Mouse (Mus musculus): ENCODE data around the gene Armc12. TPM values are rescaled to one million over a fixed set of nuclear protein-coding genes. Genes with fewer than 3 reads are reported as not detected.
"Not testable (repeated sequence)": the region's sequence is repeated elsewhere in the genome, so short reads cannot be mapped to it uniquely, and the experiment has no call there.

Armc12 gene
- polyA plus RNA-seq, 1 experiment, result not detected

DNA sequence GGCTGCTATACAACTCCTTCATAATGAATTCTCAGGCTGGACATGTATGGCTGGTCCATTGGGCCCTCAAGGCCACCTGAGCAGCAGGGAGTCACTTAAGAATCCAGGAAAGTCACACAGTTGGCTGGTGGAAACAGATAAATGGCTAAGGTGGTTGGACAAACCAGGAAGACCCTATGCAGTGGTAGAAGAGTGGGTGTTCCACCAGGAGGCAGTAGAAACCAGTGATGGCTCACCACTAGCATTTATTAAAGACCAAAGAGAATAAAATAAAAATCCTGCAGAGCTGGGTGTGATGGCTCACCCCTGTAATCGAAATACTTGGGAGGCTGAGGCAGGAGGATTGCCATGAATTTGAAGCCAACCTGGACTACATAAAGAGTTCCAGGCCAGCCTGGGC lies 16.3 kb downstream of the Armc12 start:
- WGBS, result 75% methylated on average over 1 of the region's 1 CpGs
- Histone ChIP-seq H3K4me3 (replicated peaks; ENCODE audit: extremely low read depth, low read depth, low read length) (no peak overlapping the region), H3K4me1 (ENCODE audit: control insufficient read depth, insufficient read depth, low read length) (no peaks in the 10 kb centered on the region)
- no peak for TF ChIP-seq CTCF (IDR thresholded peaks at IDR 0.05; ENCODE audit: insufficient read depth, low read length)
- TF ChIP-seq POLR2A (IDR thresholded peaks at IDR 0.05; ENCODE audit: borderline replicate concordance, extremely low read depth, low read depth, low read length), result no peak
- DNase-seq, result no peak

DNA sequence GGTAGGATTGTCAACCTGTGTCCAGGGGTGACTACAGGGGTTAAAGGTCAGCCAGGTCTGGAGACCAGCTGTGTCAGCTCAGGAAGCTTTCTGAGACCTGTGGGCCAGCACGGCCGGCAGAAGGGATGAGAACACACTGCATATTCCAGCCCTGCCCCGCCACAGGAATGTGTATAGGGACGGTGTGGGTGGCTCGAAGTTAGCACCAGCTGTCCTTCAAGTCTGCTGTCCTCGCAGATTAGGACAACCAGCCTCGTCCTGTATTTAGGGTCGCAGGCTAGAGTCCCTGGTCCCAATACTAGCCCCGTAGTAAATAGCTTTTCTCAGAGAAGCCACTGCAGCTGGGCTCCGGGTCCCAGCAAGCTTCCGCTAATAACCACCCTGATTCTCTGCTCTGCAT lies 17.9 kb downstream of the Armc12 start:
- no peaks in the 10 kb centered on the region for H3K4me1 ChIP-seq (ENCODE audit: control insufficient read depth, insufficient read depth, low read length)
- TF ChIP-seq POLR2A (IDR thresholded peaks at IDR 0.05; ENCODE audit: borderline replicate concordance, extremely low read depth, low read depth, low read length) (no peak), CTCF (IDR thresholded peaks at IDR 0.05; ENCODE audit: insufficient read depth, low read length) (no peak)
- no peak overlapping the region for H3K4me3 ChIP-seq (replicated peaks; ENCODE audit: extremely low read depth, low read depth, low read length)
- no peak for DNase-seq
- WGBS, result 65% methylated on average over 11 of the region's 11 CpGs

DNA sequence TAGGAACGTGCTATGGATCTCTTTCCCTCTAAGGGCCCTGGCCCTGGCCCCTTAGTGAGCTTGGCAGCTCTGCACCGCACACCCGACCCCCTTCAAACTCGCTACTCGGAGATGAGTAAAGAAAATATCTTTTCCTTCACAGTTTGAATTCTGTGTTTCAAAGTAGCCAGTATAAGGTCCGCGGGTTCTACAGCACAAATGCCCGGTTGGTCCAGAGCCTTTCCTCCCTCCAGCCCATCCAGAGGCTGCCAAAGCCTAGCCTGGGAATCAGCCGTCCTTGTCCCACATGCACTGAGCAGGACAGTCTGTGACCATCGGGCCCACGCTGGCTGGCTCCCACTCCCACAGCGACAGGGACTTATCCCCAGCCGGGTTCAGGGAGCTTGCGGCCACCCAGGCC lies 18.5 kb downstream of the Armc12 start, which contains the start of gene Clpsl2:
TSS of gene Clpsl2 (plus strand) at position 301 of the 400 bp plus-strand sequence.
- no peaks in the 10 kb centered on the region for H3K4me1 ChIP-seq (ENCODE audit: control insufficient read depth, insufficient read depth, low read length)
- no peak for DNase-seq
- TF ChIP-seq POLR2A (IDR thresholded peaks at IDR 0.05; ENCODE audit: borderline replicate concordance, extremely low read depth, low read depth, low read length) (no peak), CTCF (IDR thresholded peaks at IDR 0.05; ENCODE audit: insufficient read depth, low read length) (no peak)
- 76% methylated on average over 14 of the region's 14 CpGs for WGBS
- no peak within 1 kb of the TSS for H3K4me3 ChIP-seq (replicated peaks; ENCODE audit: extremely low read depth, low read depth, low read length)

DNA sequence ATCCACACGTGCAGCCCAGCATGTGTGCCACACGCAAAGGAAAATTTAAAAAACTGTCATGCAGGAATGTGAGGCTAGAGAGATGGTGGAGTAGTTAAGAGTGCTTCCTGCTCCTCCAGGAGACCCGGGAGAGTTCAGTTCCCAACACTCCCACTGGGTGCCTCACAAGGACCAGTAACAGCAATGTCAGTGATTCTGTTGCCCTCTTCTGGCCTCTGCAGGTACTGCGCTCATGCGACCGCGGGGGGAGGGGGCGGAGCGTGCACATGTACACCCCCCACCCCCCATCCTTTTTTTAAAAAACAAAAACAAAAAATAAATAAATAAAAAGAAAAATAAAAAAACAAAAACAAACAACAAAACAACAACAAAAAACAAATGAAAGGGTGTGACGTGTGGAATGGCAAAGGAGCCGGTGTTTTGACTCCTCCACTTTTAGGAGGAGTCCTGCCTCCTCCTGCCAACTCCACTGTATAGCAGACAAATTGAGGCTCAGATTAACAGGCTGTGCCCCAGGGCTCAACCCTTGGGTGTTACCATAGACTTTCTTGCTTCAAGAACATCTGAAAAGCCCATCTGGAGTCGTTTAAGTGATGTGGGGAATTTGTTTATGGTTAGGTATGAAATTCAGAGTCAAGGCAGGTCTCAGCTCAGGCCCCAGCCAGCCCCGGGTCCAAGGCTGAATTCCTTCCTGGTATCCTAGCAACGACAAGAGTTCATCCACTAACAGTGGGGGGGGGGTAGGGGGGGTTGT lies 22.6 kb downstream of the Armc12 start:
- Histone ChIP-seq H3K4me3 (replicated peaks; ENCODE audit: extremely low read depth, low read depth, low read length) (no peak overlapping the region), H3K4me1 (ENCODE audit: control insufficient read depth, insufficient read depth, low read length) (0 out of 2 replicates have a peak, but pooled peaks cover 3% of the 10 kb centered on the region)
- DNase-seq, result peak; percentile 79
- peak; percentile 87 for TF ChIP-seq CTCF (IDR thresholded peaks at IDR 0.05; ENCODE audit: insufficient read depth, low read length)
- no peak for TF ChIP-seq POLR2A (IDR thresholded peaks at IDR 0.05; ENCODE audit: borderline replicate concordance, extremely low read depth, low read depth, low read length)
- WGBS, result 8% methylated on average over 14 of the region's 14 CpGs

DNA sequence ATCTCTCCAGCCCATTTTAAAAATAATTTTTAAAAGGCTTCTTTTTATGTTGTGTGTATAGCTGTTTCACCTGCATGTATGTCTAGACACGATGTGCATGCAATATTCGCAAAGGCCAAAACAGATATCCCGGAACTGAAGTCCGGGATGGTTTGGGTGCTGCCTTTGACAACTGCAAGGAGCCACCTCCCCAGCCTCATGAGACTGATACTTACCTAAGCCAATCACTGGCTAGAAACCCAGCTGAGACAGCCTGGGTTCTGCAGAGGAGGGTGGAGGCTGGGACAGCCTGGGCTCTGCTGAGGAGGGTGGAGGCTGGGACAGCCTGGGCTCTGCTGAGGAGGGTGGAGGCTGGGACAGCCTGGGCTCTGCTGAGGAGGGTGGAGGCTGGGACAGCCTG lies 23.4 kb downstream of the Armc12 start:
- H3K4me3 ChIP-seq (replicated peaks; ENCODE audit: extremely low read depth, low read depth, low read length); DNase-seq; H3K4me1 ChIP-seq (ENCODE audit: control insufficient read depth, insufficient read depth, low read length): not testable (repeated sequence)
- WGBS, result 93% methylated on average over 4 of the region's 4 CpGs

DNA sequence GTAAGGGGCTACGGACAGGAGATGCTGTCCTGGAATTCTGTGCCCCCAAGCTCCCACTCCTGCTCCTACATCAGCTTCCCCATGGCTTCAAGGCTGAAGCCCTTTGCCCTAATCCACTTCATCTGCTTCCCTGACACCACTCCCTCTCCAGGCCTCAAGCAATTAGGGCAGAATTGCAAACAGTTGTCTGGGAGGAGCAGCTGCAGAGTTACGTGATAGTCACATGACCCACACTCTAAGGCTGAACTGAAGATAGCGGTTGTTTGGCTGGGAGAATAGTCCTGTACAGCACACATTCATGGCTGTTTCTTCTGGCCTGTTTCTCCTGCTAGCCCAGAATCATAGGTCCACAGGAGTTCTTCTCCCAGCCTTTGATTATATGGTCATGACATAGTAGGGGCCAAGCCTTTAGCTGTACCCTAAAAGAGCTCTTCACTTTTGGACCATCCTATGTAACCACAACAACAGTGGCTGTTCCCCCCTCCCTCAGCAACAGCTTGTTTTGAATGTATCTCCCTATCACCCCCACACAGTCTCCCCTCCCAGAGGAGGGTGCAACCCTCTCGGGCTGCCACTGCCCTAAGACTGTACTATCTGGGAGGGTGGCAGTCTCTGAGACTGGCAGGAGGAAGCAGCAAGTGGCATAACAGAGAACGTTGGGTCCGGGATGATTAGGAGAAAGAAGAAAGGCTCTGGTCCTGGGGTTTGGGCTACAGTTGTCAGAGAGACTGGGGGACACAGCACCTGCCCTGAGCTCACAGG lies 26.2 kb downstream of the Armc12 start:
- no peak for TF ChIP-seq POLR2A (IDR thresholded peaks at IDR 0.05; ENCODE audit: borderline replicate concordance, extremely low read depth, low read depth, low read length)
- TF ChIP-seq CTCF (IDR thresholded peaks at IDR 0.05; ENCODE audit: insufficient read depth, low read length), result no peak
- DNase-seq, result no peak
- Histone ChIP-seq H3K4me1 (ENCODE audit: control insufficient read depth, insufficient read depth, low read length) (0 out of 2 replicates have a peak, but pooled peaks cover 3% of the 10 kb centered on the region), H3K4me3 (replicated peaks; ENCODE audit: extremely low read depth, low read depth, low read length) (no peak overlapping the region)
- WGBS, result 43% methylated on average over 6 of the region's 6 CpGs

DNA sequence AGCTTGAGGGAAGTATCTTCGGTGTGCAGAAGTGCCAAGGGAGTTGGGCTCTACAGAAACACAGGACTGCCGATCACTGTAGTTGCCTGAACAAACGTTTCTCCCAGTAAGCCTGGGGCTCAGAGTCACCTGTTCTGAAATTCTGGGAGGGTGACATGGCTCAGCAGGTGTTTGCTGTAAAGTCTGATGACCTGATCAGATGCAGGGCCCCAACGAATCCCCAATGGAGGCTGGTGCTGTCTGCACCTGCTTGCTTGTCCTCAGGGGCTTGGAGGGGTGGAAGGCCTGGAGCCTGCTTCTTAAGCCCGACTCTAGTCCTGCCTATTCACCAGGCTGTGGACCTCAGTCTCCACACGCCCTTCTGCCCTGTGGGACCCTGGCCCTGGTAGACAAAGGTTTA lies 27.2 kb downstream of the Armc12 start:
- WGBS, result 76% methylated on average over 6 of the region's 6 CpGs
- Histone ChIP-seq H3K4me1 (ENCODE audit: control insufficient read depth, insufficient read depth, low read length) (0 out of 2 replicates have a peak, but pooled peaks cover 3% of the 10 kb centered on the region), H3K4me3 (replicated peaks; ENCODE audit: extremely low read depth, low read depth, low read length) (no peak overlapping the region)
- DNase-seq, result no peak
- no peak for TF ChIP-seq POLR2A (IDR thresholded peaks at IDR 0.05; ENCODE audit: borderline replicate concordance, extremely low read depth, low read depth, low read length)
- no peak for TF ChIP-seq CTCF (IDR thresholded peaks at IDR 0.05; ENCODE audit: insufficient read depth, low read length)

DNA sequence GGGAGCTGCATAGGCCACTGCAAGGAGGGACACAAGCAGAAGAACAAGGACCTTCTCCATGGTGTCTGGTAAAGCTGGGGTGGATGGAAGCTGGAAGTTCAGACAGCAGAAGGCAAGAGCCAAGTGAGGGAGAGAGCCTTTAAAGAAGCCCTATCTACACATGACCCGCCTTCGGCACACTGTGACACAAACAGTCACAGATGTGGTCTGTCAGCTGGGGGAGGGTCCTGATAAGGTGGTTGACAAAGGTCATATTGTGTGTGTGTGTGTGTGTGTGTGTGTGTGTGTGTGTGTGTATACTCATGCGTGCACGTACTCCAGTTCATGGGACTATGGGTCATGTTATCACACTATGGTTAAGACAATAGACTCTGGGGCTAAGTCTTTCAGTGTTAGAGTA lies 30.0 kb downstream of the Armc12 start, which contains the start of gene Clps:
TSS of gene Clps (minus strand) at position 169 of the 400 bp plus-strand sequence.
- Histone ChIP-seq H3K4me1 (ENCODE audit: control insufficient read depth, insufficient read depth, low read length) (0 out of 2 replicates have a peak, but pooled peaks cover 3% of the 10 kb centered on the region), H3K4me3 (replicated peaks; ENCODE audit: extremely low read depth, low read depth, low read length) (no peak within 1 kb of the TSS)
- TF ChIP-seq POLR2A (IDR thresholded peaks at IDR 0.05; ENCODE audit: borderline replicate concordance, extremely low read depth, low read depth, low read length), result no peak
- no peak for TF ChIP-seq CTCF (IDR thresholded peaks at IDR 0.05; ENCODE audit: insufficient read depth, low read length)
- 74% methylated on average over 4 of the region's 4 CpGs for WGBS
- no peak for DNase-seq

DNA sequence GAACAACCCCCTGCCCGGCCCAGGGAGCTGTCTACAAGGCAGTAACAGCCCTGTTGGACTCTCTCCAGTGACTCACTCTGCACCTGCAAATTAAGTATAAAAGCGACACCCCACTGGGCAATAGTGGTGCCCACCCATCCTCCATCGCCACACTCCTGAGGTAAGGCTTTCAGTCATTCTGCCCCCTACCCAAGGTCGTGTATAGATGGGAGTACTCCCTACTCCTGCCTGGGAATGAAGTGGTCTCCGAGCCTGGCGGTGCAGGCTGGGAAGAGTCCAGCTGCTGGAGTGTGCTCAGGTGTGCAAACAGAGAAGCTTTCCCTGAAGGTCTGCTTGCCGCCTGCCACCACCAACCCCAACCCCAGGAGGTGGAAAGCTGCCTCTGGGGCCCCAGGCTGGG lies 31.0 kb downstream of the Armc12 start:
- TF ChIP-seq POLR2A (IDR thresholded peaks at IDR 0.05; ENCODE audit: borderline replicate concordance, extremely low read depth, low read depth, low read length), result no peak
- H3K4me3 ChIP-seq (replicated peaks; ENCODE audit: extremely low read depth, low read depth, low read length), result no peak overlapping the region
- DNase-seq, result peak; percentile 12
- WGBS, result 49% methylated on average over 7 of the region's 7 CpGs
- H3K4me1 ChIP-seq (ENCODE audit: control insufficient read depth, insufficient read depth, low read length), result 0 out of 2 replicates have a peak, but pooled peaks cover 1% of the 10 kb centered on the region

DNA sequence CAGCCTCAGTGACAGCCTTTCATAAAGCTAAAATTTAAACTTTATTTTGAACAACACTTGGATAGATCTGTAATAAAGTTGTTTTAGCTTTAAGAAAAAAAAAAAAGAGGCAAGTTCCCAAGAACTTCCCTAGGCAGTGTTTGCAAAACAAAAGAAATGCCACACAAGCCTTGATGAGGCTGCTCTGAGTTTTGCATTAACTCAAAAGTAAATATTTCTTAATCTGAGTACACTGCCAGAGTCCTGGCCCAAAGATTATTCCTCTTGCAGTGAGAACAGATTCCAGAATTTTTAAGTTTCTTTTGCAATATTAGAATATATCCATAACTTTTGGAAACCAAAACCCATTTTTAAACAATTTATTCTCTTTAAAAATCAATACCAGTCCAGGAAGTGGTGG lies 34.6 kb downstream of the Armc12 start:
- Histone ChIP-seq H3K4me3 (replicated peaks; ENCODE audit: extremely low read depth, low read depth, low read length) (no peak overlapping the region), H3K4me1 (ENCODE audit: control insufficient read depth, insufficient read depth, low read length) (no peaks in the 10 kb centered on the region)
- TF ChIP-seq POLR2A (IDR thresholded peaks at IDR 0.05; ENCODE audit: borderline replicate concordance, extremely low read depth, low read depth, low read length), result no peak
- no peak for TF ChIP-seq CTCF (IDR thresholded peaks at IDR 0.05; ENCODE audit: insufficient read depth, low read length)
- DNase-seq, result no peak

Measured in lung, adult 2 months (tissue).